Mouse (Mus musculus): Measurements from ENCODE around the gene Cfap52.

The Cfap52 gene

GRCm38 (mm10) chr11:67926348-67927055 lies 38.9 kb downstream of the Cfap52 start:
- in situ Hi-C loops (cut with MseI, MboI), result no loop called here

GRCm38 (mm10) chr11:67925000-67925399 lies 40.5 kb downstream of the Cfap52 start:
- in situ Hi-C loops (cut with MseI, MboI), result no loop called here

- in situ Hi-C loops (cut with MseI, MboI), result no loop called here
These were observed 41.7 kb downstream of the Cfap52 start for GRCm38 (mm10) chr11:67923720-67924119.

GRCm38 (mm10) chr11:67922755-67923125 lies 42.7 kb downstream of the Cfap52 start:
- in situ Hi-C loops (cut with MseI, MboI), result no loop called here

- in situ Hi-C loops (cut with MseI, MboI), result no loop called here
These were observed 43.4 kb downstream of the Cfap52 start, which contains the start of gene Usp43 for GRCm38 (mm10) chr11:67921827-67922754. Gene Usp43 (minus strand): TSS chr11:67922153.

GRCm38 (mm10) chr11:67921091-67921826 lies 44.2 kb downstream of the Cfap52 start:
- in situ Hi-C loops (cut with MseI, MboI), result no loop called here

GRCm38 (mm10) chr11:67920226-67920960 lies 45.1 kb downstream of the Cfap52 start:
- in situ Hi-C loops (cut with MseI, MboI), result no loop called here

- in situ Hi-C loops (cut with MseI, MboI), result no loop called here
These were observed 45.9 kb downstream of the Cfap52 start for GRCm38 (mm10) chr11:67919593-67919992.

- in situ Hi-C loops (cut with MseI, MboI), result no loop called here
These were observed 48.3 kb downstream of the Cfap52 start for GRCm38 (mm10) chr11:67917126-67917525.

GRCm38 (mm10) chr11:67911074-67911473 lies 54.4 kb downstream of the Cfap52 start:
- in situ Hi-C loops (cut with MseI, MboI), result no loop called here

GRCm38 (mm10) chr11:67903756-67904155 lies 61.7 kb downstream of the Cfap52 start:
- in situ Hi-C loops (cut with MseI, MboI), result no loop called here

GRCm38 (mm10) chr11:67897064-67897560 lies 68.3 kb downstream of the Cfap52 start:
- in situ Hi-C loops (cut with MseI, MboI), result no loop called here

- in situ Hi-C loops (cut with MseI, MboI), result no loop called here
These were observed 69.8 kb downstream of the Cfap52 start for GRCm38 (mm10) chr11:67895641-67896040.

- in situ Hi-C loops (cut with MseI, MboI), result no loop called here
These were observed 76.9 kb downstream of the Cfap52 start for GRCm38 (mm10) chr11:67888521-67888920.

- in situ Hi-C loops (cut with MseI, MboI), result no loop called here
These were observed 79.5 kb downstream of the Cfap52 start for GRCm38 (mm10) chr11:67885921-67886320.
